In the genomic region with DNA sequence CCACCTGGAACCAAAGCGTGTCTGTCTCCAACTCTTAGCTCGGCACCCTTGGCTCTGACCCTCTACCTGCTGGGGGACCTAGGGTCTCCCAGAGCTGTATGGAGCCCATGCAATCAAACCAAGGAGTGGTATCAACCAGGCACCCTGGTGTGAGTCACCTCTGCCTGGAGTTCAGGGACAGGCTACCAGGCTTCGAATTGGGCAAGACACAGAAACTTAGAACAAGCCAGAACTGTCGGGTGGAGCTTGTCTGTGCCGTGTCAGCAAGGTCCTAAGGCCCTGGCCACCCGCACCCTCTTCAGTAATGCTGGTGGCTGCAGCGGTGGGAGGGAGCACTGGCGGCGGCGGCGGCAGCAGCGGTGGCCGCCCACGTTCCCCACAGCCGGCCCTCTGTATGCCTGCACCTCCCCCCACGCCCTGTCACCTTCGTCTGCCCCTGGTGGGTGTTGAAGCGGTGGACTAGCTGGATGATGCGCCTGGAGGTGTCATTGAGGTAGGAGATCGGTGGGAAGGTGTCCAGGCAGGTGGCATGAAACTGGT, we compare ENCODE assay signal across 36 mouse cellular contexts. TPM values are rescaled to one million over a fixed set of nuclear protein-coding genes. Genes with fewer than 3 reads are reported as not detected.
A peak's percentile ranks its signal among the peaks of the same experiment; 100 is the strongest.
DNase-seq lines count a peak whose midpoint lies in the region; ATAC-seq and TF ChIP-seq lines count a peak whose summit lies in the region.
"Had no signal": no experiment of that assay in that cellular context is flagged by ENCODE, and none has a peak within 500 bp of the region (broad histone marks: within the 10 kb centered on the region; RNA-seq: fewer than 3 reads in every experiment).

No protein-coding gene starts in this region.

- TF ChIP-seq POLR2A in small intestine, adult 2 months (IDR thresholded peaks at IDR 0.05; ENCODE audit: low read depth, low read length) = no peak

- H3K4me2 ChIP-seq in liver, embryonic 12.5 days = no peak overlapping the region
- H3K4me2 ChIP-seq in liver, embryonic 11.5 days = no peak overlapping the region; the same call in 1 of the 2 replicates
- no peak overlapping the region for H3K4me2 ChIP-seq in midbrain, embryonic 15.5 days
- no peak overlapping the region for H3K4me2 ChIP-seq in intestine, embryonic 16.5 days (ENCODE audit: low read depth, low read length)
- H3K4me2 ChIP-seq: embryonic facial prominence, embryonic 15.5 days; forebrain, embryonic 13.5 days; hindbrain, embryonic 15.5 days; limb, embryonic 13.5 days; lung, embryonic 15.5 days had no signal

- H3K27me3 ChIP-seq in liver, embryonic 12.5 days (replicated peaks) = peaks cover 3% of the 10 kb centered on the region; the same call in 1 of the 2 replicates
- no peaks in the 10 kb centered on the region for H3K27me3 ChIP-seq in liver, embryonic 11.5 days (replicated peaks; ENCODE audit: control insufficient read depth, insufficient read depth, low read length)
- peaks cover 6% of the 10 kb centered on the region; the same call in 1 of the 2 replicates for H3K27me3 ChIP-seq in E14TG2a.4 (ENCODE audit: insufficient read depth, low read length)
- H3K27me3 ChIP-seq in small intestine, adult 2 months (ENCODE audit: control insufficient read depth, insufficient read depth, low read length) = no peaks in the 10 kb centered on the region
- H3K27me3 ChIP-seq in midbrain, embryonic 15.5 days (replicated peaks) = no peaks in the 10 kb centered on the region
- no peaks in the 10 kb centered on the region for H3K27me3 ChIP-seq in intestine, embryonic 16.5 days (replicated peaks; ENCODE audit: control insufficient read depth, insufficient read depth, low read length)
- H3K27me3 ChIP-seq: CH12.LX; embryonic facial prominence, embryonic 15.5 days; forebrain, embryonic 13.5 days; limb, embryonic 13.5 days; lung, embryonic 15.5 days had no signal

- peaks cover 37% of the 10 kb centered on the region for H3K4me1 ChIP-seq in liver, embryonic 12.5 days
- H3K4me1 ChIP-seq in liver, embryonic 11.5 days (replicated peaks; ENCODE audit: control insufficient read depth, insufficient read depth, low read length) = peaks cover 23% of the 10 kb centered on the region
- H3K4me1 ChIP-seq in E14TG2a.4 (replicated peaks; ENCODE audit: low read depth, low read length) = peaks cover 86% of the 10 kb centered on the region
- peaks cover 11% of the 10 kb centered on the region for H3K4me1 ChIP-seq in small intestine, adult 2 months (ENCODE audit: control insufficient read depth, insufficient read depth, insufficient read length, low read length)
- H3K4me1 ChIP-seq in midbrain, embryonic 15.5 days = peaks cover 12% of the 10 kb centered on the region
- peaks cover 16% of the 10 kb centered on the region for H3K4me1 ChIP-seq in intestine, embryonic 16.5 days (ENCODE audit: control insufficient read depth, insufficient read depth, low read length)

- 0 out of 2 replicates have a peak, but pooled peaks cover 3% of the 10 kb centered on the region for H3K9me3 ChIP-seq in liver, embryonic 12.5 days (replicated peaks)
- H3K9me3 ChIP-seq in liver, embryonic 11.5 days (ENCODE audit: control insufficient read depth, low read length) = no peaks in the 10 kb centered on the region
- no peaks in the 10 kb centered on the region for H3K9me3 ChIP-seq in E14TG2a.4 (ENCODE audit: low read length)
- H3K9me3 ChIP-seq in midbrain, embryonic 15.5 days = no peaks in the 10 kb centered on the region
- no peaks in the 10 kb centered on the region for H3K9me3 ChIP-seq in intestine, embryonic 16.5 days (ENCODE audit: control insufficient read depth, low read length)
- H3K9me3 ChIP-seq: embryonic facial prominence, embryonic 15.5 days; hindbrain, embryonic 15.5 days; limb, embryonic 13.5 days; lung, embryonic 15.5 days had no signal

- 70% methylated on average over 20 of the region's 20 CpGs for WGBS in liver, embryonic 12.5 days (ENCODE audit: insufficient replicate concordance)
- whole genome bisulfite sequencing in liver, embryonic 11.5 days = 71% methylated on average over 20 of the region's 20 CpGs
- 85% methylated on average over 20 of the region's 20 CpGs for WGBS in small intestine, adult 2 months
- WGBS in midbrain, embryonic 15.5 days = 88% methylated on average over 20 of the region's 20 CpGs
- 84% methylated on average over 20 of the region's 20 CpGs for WGBS in intestine, embryonic 16.5 days

- 0 out of 2 replicates have a peak overlapping the region, but pooled peaks have one; percentile 5 for H3K27ac ChIP-seq in liver, embryonic 12.5 days
- no peak overlapping the region for H3K27ac ChIP-seq in liver, embryonic 11.5 days (ENCODE audit: low read depth, low read length)
- no peak overlapping the region for H3K27ac ChIP-seq in small intestine, adult 2 months (ENCODE audit: insufficient read depth, low read depth, low read length)
- H3K27ac ChIP-seq in midbrain, embryonic 15.5 days = no peak overlapping the region
- no peak overlapping the region for H3K27ac ChIP-seq in intestine, embryonic 16.5 days (ENCODE audit: low read length)
- H3K27ac ChIP-seq: embryonic facial prominence, embryonic 10.5 days; embryonic facial prominence, embryonic 15.5 days; forebrain, embryonic 13.5 days; hindbrain, embryonic 10.5 days; hindbrain, embryonic 15.5 days; layer of hippocampus, adult 2 months; left cerebral cortex, adult 2 months; limb, embryonic 13.5 days; liver, embryonic 14.5 days; lung, embryonic 15.5 days had no signal

- no peak for DNase-seq in liver, embryonic 11.5 days (ENCODE audit: low spot score)
- DNase-seq: cerebellum, adult 8-10 months; cerebellum, postnatal 25 days; gastrocnemius, postnatal 10 days; heart, postnatal 14 days; kidney, adult 2 months; kidney, postnatal 36 days; lung, postnatal 4 days; midbrain, embryonic 14.5 days had no signal

- peaks cover 48% of the 10 kb centered on the region for H3K36me3 ChIP-seq in liver, embryonic 12.5 days
- peaks cover 21% of the 10 kb centered on the region; the same call in 1 of the 2 replicates for H3K36me3 ChIP-seq in liver, embryonic 11.5 days (ENCODE audit: control insufficient read depth, insufficient read depth, low read length)
- peaks cover 74% of the 10 kb centered on the region for H3K36me3 ChIP-seq in E14TG2a.4 (ENCODE audit: insufficient read depth, low read length)
- H3K36me3 ChIP-seq in small intestine, adult 2 months (ENCODE audit: control insufficient read depth, insufficient read depth, low read length) = peaks cover 11% of the 10 kb centered on the region
- H3K36me3 ChIP-seq in midbrain, embryonic 15.5 days (replicated peaks) = peaks cover 26% of the 10 kb centered on the region
- H3K36me3 ChIP-seq in intestine, embryonic 16.5 days (ENCODE audit: control insufficient read depth, insufficient read depth, low read length) = peaks cover 19% of the 10 kb centered on the region

- no peak for ATAC-seq in liver, embryonic 12.5 days
- ATAC-seq in liver, embryonic 11.5 days (replicated peaks; ENCODE audit: low FRiP score) = no peak
- ATAC-seq in granulocyte monocyte progenitor cell, adult 5-6 weeks (replicated peaks; ENCODE audit: poor library complexity, severe bottlenecking) = 0 out of 2 replicates have a peak, but pooled peaks have one; percentile 6
- no peak for ATAC-seq in midbrain, embryonic 15.5 days (replicated peaks)
- no peak for ATAC-seq in intestine, embryonic 16.5 days
- ATAC-seq: forebrain, embryonic 13.5 days had no signal

- no peak overlapping the region for H3K4me3 ChIP-seq in liver, embryonic 12.5 days
- H3K4me3 ChIP-seq in liver, embryonic 11.5 days (ENCODE audit: low read depth, low read length) = no peak overlapping the region
- H3K4me3 ChIP-seq in E14TG2a.4 (replicated peaks; ENCODE audit: low read length) = peak overlapping the region; percentile 57
- H3K4me3 ChIP-seq in small intestine, adult 2 months (ENCODE audit: low read depth, low read length) = peak overlapping the region; percentile 3; the same call in 1 of the 2 replicates
- no peak overlapping the region for H3K4me3 ChIP-seq in midbrain, embryonic 15.5 days
- no peak overlapping the region for H3K4me3 ChIP-seq in intestine, embryonic 16.5 days (ENCODE audit: low read length)
- H3K4me3 ChIP-seq: embryonic facial prominence, embryonic 10.5 days; embryonic facial prominence, embryonic 15.5 days; forebrain, embryonic 13.5 days; hindbrain, embryonic 10.5 days; hindbrain, embryonic 15.5 days; layer of hippocampus, adult 2 months; left cerebral cortex, adult 2 months; limb, embryonic 13.5 days; lung, embryonic 15.5 days had no signal

- no peak overlapping the region for H3K9ac ChIP-seq in liver, embryonic 12.5 days
- H3K9ac ChIP-seq in liver, embryonic 11.5 days (ENCODE audit: low read depth, low read length) = no peak overlapping the region
- H3K9ac ChIP-seq in midbrain, embryonic 15.5 days = no peak overlapping the region
- H3K9ac ChIP-seq in intestine, embryonic 16.5 days (ENCODE audit: low read depth, low read length) = no peak overlapping the region
- H3K9ac ChIP-seq: embryonic facial prominence, embryonic 15.5 days; forebrain, embryonic 13.5 days; hindbrain, embryonic 15.5 days; limb, embryonic 13.5 days; liver, embryonic 14.5 days; lung, embryonic 15.5 days had no signal

- no peak for TF ChIP-seq CTCF in E14TG2a.4 (conservative IDR thresholded peaks at IDR 0.05; ENCODE audit: low read length)
- no peak for TF ChIP-seq CTCF in small intestine, adult 2 months (IDR thresholded peaks at IDR 0.05; ENCODE audit: extremely low read depth, insufficient read length, insufficient replicate concordance, low read depth, low read length)

RNA-seq across cellular contexts. Expression of gene Cyba, which starts 3.9 kb away (rescaled TPM):
- polyA plus RNA-seq in liver, embryonic 12.5 days (2016; fragmentation: Nextera tagmentation; extraction: Ambion mirVana) = 149 and 160 TPM in 2 replicates
- 201 and 215 TPM in 2 replicates for polyA plus RNA-seq in liver, embryonic 11.5 days (2014; fragmentation: Nextera tagmentation; extraction: Ambion mirVana)
- 188 and 257 TPM in 2 replicates for total RNA-seq in granulocyte monocyte progenitor cell, adult 5-6 weeks (2014; fragmentation: Nextera tagmentation)
- total RNA-seq in granulocyte monocyte progenitor cell, adult 5-6 weeks (2017) = 94.4 and 126 TPM in 2 replicates
- 127 and 242 TPM in 2 replicates for polyA plus RNA-seq in small intestine, adult 2 months (2012; rRNA removed)
- polyA plus RNA-seq in midbrain, embryonic 15.5 days (2015; fragmentation: Nextera tagmentation; extraction: Ambion mirVana) = 33.6 and 35.1 TPM in 2 replicates
- polyA plus RNA-seq in intestine, embryonic 16.5 days (2015; fragmentation: Nextera tagmentation; extraction: Ambion mirVana) = 338 and 349 TPM in 2 replicates

RNA-seq across cellular contexts. Expression of gene Mvd, which starts 6.6 kb away (rescaled TPM):
- 29.3 and 31.4 TPM in 2 replicates for polyA plus RNA-seq in liver, embryonic 12.5 days (2016; fragmentation: Nextera tagmentation; extraction: Ambion mirVana)
- polyA plus RNA-seq in liver, embryonic 11.5 days (2014; fragmentation: Nextera tagmentation; extraction: Ambion mirVana) = 36.5 and 40.6 TPM in 2 replicates
- 8.8 and 10.0 TPM in 2 replicates for total RNA-seq in granulocyte monocyte progenitor cell, adult 5-6 weeks (2014; fragmentation: Nextera tagmentation)
- 4.0 and 4.3 TPM in 2 replicates for total RNA-seq in granulocyte monocyte progenitor cell, adult 5-6 weeks (2017)
- polyA plus RNA-seq in small intestine, adult 2 months (2012; rRNA removed) = 18.8 and 30.5 TPM in 2 replicates
- polyA plus RNA-seq in midbrain, embryonic 15.5 days (2015; fragmentation: Nextera tagmentation; extraction: Ambion mirVana) = 62.3 and 68.3 TPM in 2 replicates
- 80.4 and 81.7 TPM in 2 replicates for polyA plus RNA-seq in intestine, embryonic 16.5 days (2015; fragmentation: Nextera tagmentation; extraction: Ambion mirVana)

RNA-seq across cellular contexts. Expression of gene Il17c, which starts 14.8 kb away (rescaled TPM):
- not detected in 2 replicates for polyA plus RNA-seq in liver, embryonic 12.5 days (2016; fragmentation: Nextera tagmentation; extraction: Ambion mirVana)
- not detected in 2 replicates for polyA plus RNA-seq in liver, embryonic 11.5 days (2014; fragmentation: Nextera tagmentation; extraction: Ambion mirVana)
- not detected in 2 replicates for total RNA-seq in granulocyte monocyte progenitor cell, adult 5-6 weeks (2014; fragmentation: Nextera tagmentation)
- total RNA-seq in granulocyte monocyte progenitor cell, adult 5-6 weeks (2017) = not detected in 2 replicates
- polyA plus RNA-seq in small intestine, adult 2 months (2012; rRNA removed) = 0.30 and 0.81 TPM in 2 replicates
- polyA plus RNA-seq in midbrain, embryonic 15.5 days (2015; fragmentation: Nextera tagmentation; extraction: Ambion mirVana) = 0.26 TPM in 1 of 2 replicates, not detected in the other
- polyA plus RNA-seq in intestine, embryonic 16.5 days (2015; fragmentation: Nextera tagmentation; extraction: Ambion mirVana) = not detected in 2 replicates
- total RNA-seq: adrenal gland, adult 18-20 months; adrenal gland, postnatal 36 days; CH12.LX; gastrocnemius, postnatal 10 days; heart, postnatal 14 days; layer of hippocampus, adult 2 months; layer of hippocampus, postnatal 14 days; left cerebral cortex, adult 2 months; left cerebral cortex, postnatal 25 days; MEL; neutrophil, adult 5-6 weeks had no signal
- polyA plus RNA-seq: embryonic facial prominence, embryonic 15.5 days; forebrain, embryonic 13.5 days; heart, embryonic 14.5 days; hindbrain, embryonic 10.5 days; hindbrain, embryonic 15.5 days; intestine, embryonic 14.5 days; kidney, embryonic 16.5 days; limb, embryonic 13.5 days; liver, embryonic 14.5 days; lung, embryonic 15.5 days; midbrain, embryonic 14.5 days had no signal

RNA-seq across cellular contexts. Expression of gene Snai3, which starts 23.9 kb away (rescaled TPM):
- polyA plus RNA-seq in liver, embryonic 12.5 days (2016; fragmentation: Nextera tagmentation; extraction: Ambion mirVana) = 0.18 and 0.36 TPM in 2 replicates
- polyA plus RNA-seq in liver, embryonic 11.5 days (2014; fragmentation: Nextera tagmentation; extraction: Ambion mirVana) = 0.23 and 0.29 TPM in 2 replicates
- total RNA-seq in granulocyte monocyte progenitor cell, adult 5-6 weeks (2014; fragmentation: Nextera tagmentation) = not detected in 2 replicates
- not detected in 2 replicates for total RNA-seq in granulocyte monocyte progenitor cell, adult 5-6 weeks (2017)
- 2.2 and 3.4 TPM in 2 replicates for polyA plus RNA-seq in small intestine, adult 2 months (2012; rRNA removed)
- not detected in 2 replicates for polyA plus RNA-seq in midbrain, embryonic 15.5 days (2015; fragmentation: Nextera tagmentation; extraction: Ambion mirVana)
- 0.73 and 0.83 TPM in 2 replicates for polyA plus RNA-seq in intestine, embryonic 16.5 days (2015; fragmentation: Nextera tagmentation; extraction: Ambion mirVana)
- total RNA-seq: adrenal gland, adult 18-20 months; adrenal gland, postnatal 36 days; layer of hippocampus, adult 2 months; layer of hippocampus, postnatal 14 days; MEL had no signal
- polyA plus RNA-seq: hindbrain, embryonic 10.5 days; hindbrain, embryonic 15.5 days; midbrain, embryonic 14.5 days; neural tube, embryonic 11.5 days had no signal

RNA-seq across cellular contexts. Expression of gene Rnf166, which starts 39.2 kb away (rescaled TPM):
- polyA plus RNA-seq in liver, embryonic 12.5 days (2016; fragmentation: Nextera tagmentation; extraction: Ambion mirVana) = 16.6 and 17.3 TPM in 2 replicates
- polyA plus RNA-seq in liver, embryonic 11.5 days (2014; fragmentation: Nextera tagmentation; extraction: Ambion mirVana) = 24.7 and 26.8 TPM in 2 replicates
- 40.5 and 41.2 TPM in 2 replicates for total RNA-seq in granulocyte monocyte progenitor cell, adult 5-6 weeks (2014; fragmentation: Nextera tagmentation)
- total RNA-seq in granulocyte monocyte progenitor cell, adult 5-6 weeks (2017) = 29.8 and 43.2 TPM in 2 replicates
- 35.7 and 44.9 TPM in 2 replicates for polyA plus RNA-seq in small intestine, adult 2 months (2012; rRNA removed)
- 34.3 and 41.5 TPM in 2 replicates for polyA plus RNA-seq in midbrain, embryonic 15.5 days (2015; fragmentation: Nextera tagmentation; extraction: Ambion mirVana)
- 29.2 and 30.4 TPM in 2 replicates for polyA plus RNA-seq in intestine, embryonic 16.5 days (2015; fragmentation: Nextera tagmentation; extraction: Ambion mirVana)

Comparison
In these comparisons a context has a peak if more than half of its experiments do, and no peak if none do; other contexts are left out.
1. H3K4me3 ChIP-seq: peak in E14TG2a.4 (single experiment) and small intestine, adult 2 months (single experiment); none in liver, embryonic 12.5 days (single experiment), liver, embryonic 11.5 days (single experiment), midbrain, embryonic 15.5 days (single experiment) and intestine, embryonic 16.5 days (single experiment).